Mouse (Mus musculus) intestine, embryonic 15.5 days (tissue): ENCODE results near the gene Hnrnpu. TPM values are rescaled to one million over a fixed set of nuclear protein-coding genes. Genes with fewer than 3 reads are reported as not detected.
A peak's percentile ranks its signal among the peaks of the same experiment; 100 is the strongest.
"Not testable (repeated sequence)": the region's sequence is repeated elsewhere in the genome, so short reads cannot be mapped to it uniquely, and the experiment has no call there.

ENCODE experiments used
- ATAC-seq: fragments of 200-750 bp; cut with Nextera tagmentation; 2 replicates; pipeline ENCODE4 v1.8.0; 2017; ENCODE audit warnings: moderate TSS enrichment, moderate library complexity
- H3K27ac ChIP-seq: fragments of 300-500 bp; sonication (generic); 2 replicates; pipeline ENCODE4 v1.5.1; 2015; ENCODE audit warnings: mild to moderate bottlenecking, inconsistent platforms
- H3K27me3 ChIP-seq: fragments of 300-500 bp; sonication (generic); replicated peaks from 2 replicates; pipeline ENCODE4 v1.6.1; 2015; ENCODE audit warnings: inconsistent platforms
- H3K36me3 ChIP-seq: fragments of 300-500 bp; sonication (generic); 2 replicates; pipeline ENCODE4 v1.6.1; 2015; ENCODE audit warnings: inconsistent platforms
- H3K4me1 ChIP-seq: fragments of 300-500 bp; sonication (generic); replicated peaks from 2 replicates; pipeline ENCODE4 v1.6.1; 2015; ENCODE audit warnings: inconsistent platforms
- H3K4me2 ChIP-seq: fragments of 300-500 bp; sonication (generic); replicated peaks from 2 replicates; pipeline ENCODE4 v1.6.1; 2015; ENCODE audit warnings: mild to moderate bottlenecking, inconsistent platforms
- H3K4me3 ChIP-seq: fragments of 300-500 bp; sonication (generic); replicated peaks from 2 replicates; pipeline ENCODE4 v1.5.1; 2015; ENCODE audit warnings: inconsistent platforms
- H3K9ac ChIP-seq: fragments of 300-500 bp; sonication (generic); 2 replicates; pipeline ENCODE4 v1.6.1; 2015; ENCODE audit warnings: inconsistent platforms
- H3K9me3 ChIP-seq: fragments of 300-500 bp; sonication (generic); 2 replicates; pipeline ENCODE4 v1.6.1; 2016; ENCODE audit warnings: inconsistent platforms
- WGBS: fragments of 180-500 bp; shearing (Covaris S2); methylation state at CpG from one replicate; pipeline ENCODE4 v1.1.7; 2015; 5-methylcytosine and 5-hydroxymethylcytosine counted together
- polyA plus RNA-seq: library from polyadenylated mRNA; unstranded; fragments of >200 nt; fragmentation: Nextera tagmentation; extraction: Ambion mirVana; gene quantifications from 2 replicates; pipeline ENCODE4 v1.2.1, GENCODE M21; 2015

Hnrnpu gene
- polyA plus RNA-seq, 1 experiment from 2014 or later, result 379 TPM

GRCm38 (mm10) chr1:178360702-178361101 lies 23.1 kb upstream of the Hnrnpu start:
- ATAC-seq, result no peak
- no peak overlapping the region for H3K4me2 ChIP-seq
- H3K9ac ChIP-seq, result no peak overlapping the region
- 85% methylated on average over 2 of the region's 2 CpGs for WGBS
- H3K4me3 ChIP-seq, result no peak overlapping the region
- H3K27me3 ChIP-seq, result no peaks in the 10 kb centered on the region
- no peaks in the 10 kb centered on the region for H3K36me3 ChIP-seq
- no peaks in the 10 kb centered on the region for H3K4me1 ChIP-seq
- no peaks in the 10 kb centered on the region for H3K9me3 ChIP-seq
- H3K27ac ChIP-seq, result no peak overlapping the region

GRCm38 (mm10) chr1:178360264-178360663 lies 22.7 kb upstream of the Hnrnpu start:
- ATAC-seq, result no peak
- Histone ChIP-seq H3K9me3 (no peaks in the 10 kb centered on the region), H3K27ac (no peak overlapping the region), H3K4me3 (no peak overlapping the region), H3K36me3 (no peaks in the 10 kb centered on the region), H3K27me3 (no peaks in the 10 kb centered on the region), H3K4me1 (no peaks in the 10 kb centered on the region), H3K9ac (no peak overlapping the region), H3K4me2 (no peak overlapping the region)
- 85% methylated on average over 11 of the region's 11 CpGs for WGBS

- no peak for ATAC-seq
- Histone ChIP-seq H3K27me3 (no peaks in the 10 kb centered on the region), H3K9ac (no peak overlapping the region), H3K4me3 (no peak overlapping the region), H3K4me2 (no peak overlapping the region), H3K9me3 (no peaks in the 10 kb centered on the region), H3K4me1 (no peaks in the 10 kb centered on the region), H3K36me3 (no peaks in the 10 kb centered on the region), H3K27ac (no peak overlapping the region)
- 68% methylated on average over 12 of the region's 12 CpGs for WGBS
These were observed 20.4 kb upstream of the Hnrnpu start for GRCm38 (mm10) chr1:178357776-178358710.

- no peak overlapping the region for H3K9ac ChIP-seq
- H3K4me1 ChIP-seq, result no peaks in the 10 kb centered on the region
- no peak overlapping the region for H3K4me3 ChIP-seq
- no peak overlapping the region for H3K4me2 ChIP-seq
- H3K27ac ChIP-seq, result no peak overlapping the region
- no peak for ATAC-seq
- WGBS, result 47% methylated on average over 3 of the region's 3 CpGs
- no peaks in the 10 kb centered on the region for H3K36me3 ChIP-seq
- no peaks in the 10 kb centered on the region for H3K9me3 ChIP-seq
- no peaks in the 10 kb centered on the region for H3K27me3 ChIP-seq
These were observed 17.0 kb upstream of the Hnrnpu start for GRCm38 (mm10) chr1:178354576-178354975.

- ATAC-seq, result no peak
- Histone ChIP-seq H3K4me3 (no peak overlapping the region), H3K9me3 (no peaks in the 10 kb centered on the region), H3K27me3 (no peaks in the 10 kb centered on the region), H3K9ac (no peak overlapping the region), H3K27ac (no peak overlapping the region), H3K4me2 (no peak overlapping the region), H3K4me1 (no peaks in the 10 kb centered on the region), H3K36me3 (no peaks in the 10 kb centered on the region)
These were observed 14.0 kb upstream of the Hnrnpu start for GRCm38 (mm10) chr1:178351643-178352042.

GRCm38 (mm10) chr1:178350792-178351191 lies 13.2 kb upstream of the Hnrnpu start:
- no peaks in the 10 kb centered on the region for H3K4me1 ChIP-seq
- no peak overlapping the region for H3K4me3 ChIP-seq
- H3K9ac ChIP-seq, result no peak overlapping the region
- H3K9me3 ChIP-seq, result no peaks in the 10 kb centered on the region
- WGBS, result 93% methylated on average over 2 of the region's 2 CpGs
- no peak overlapping the region for H3K4me2 ChIP-seq
- no peaks in the 10 kb centered on the region for H3K36me3 ChIP-seq
- H3K27me3 ChIP-seq, result no peaks in the 10 kb centered on the region
- no peak for ATAC-seq
- no peak overlapping the region for H3K27ac ChIP-seq

GRCm38 (mm10) chr1:178344071-178344805 lies 6.6 kb upstream of the Hnrnpu start:
- not testable (repeated sequence) for H3K4me1 ChIP-seq, H3K9ac ChIP-seq, H3K4me3 ChIP-seq, H3K27me3 ChIP-seq, H3K27ac ChIP-seq, ATAC-seq, H3K9me3 ChIP-seq, H3K36me3 ChIP-seq, H3K4me2 ChIP-seq
- WGBS, result 91% methylated on average over 10 of the region's 10 CpGs

- no peak overlapping the region for H3K27ac ChIP-seq
- no peak overlapping the region for H3K9ac ChIP-seq
- no peak overlapping the region for H3K4me3 ChIP-seq
- H3K4me2 ChIP-seq, result no peak overlapping the region
- H3K4me1 ChIP-seq, result no peaks in the 10 kb centered on the region
- H3K9me3 ChIP-seq, result no peaks in the 10 kb centered on the region
- ATAC-seq, result no peak
- H3K27me3 ChIP-seq, result no peaks in the 10 kb centered on the region
- no peaks in the 10 kb centered on the region for H3K36me3 ChIP-seq
- WGBS, result 78% methylated on average over 5 of the region's 5 CpGs
These were observed 5.0 kb upstream of the Hnrnpu start for GRCm38 (mm10) chr1:178342612-178343011.

- Histone ChIP-seq H3K9me3 (no peaks in the 10 kb centered on the region), H3K4me3 (no peak overlapping the region), H3K9ac (no peak overlapping the region), H3K4me2 (no peak overlapping the region), H3K36me3 (no peaks in the 10 kb centered on the region), H3K27me3 (no peaks in the 10 kb centered on the region), H3K4me1 (no peaks in the 10 kb centered on the region), H3K27ac (no peak overlapping the region)
- no peak for ATAC-seq
- WGBS, result 74% methylated on average over 1 of the region's 1 CpGs
These were observed 4.5 kb upstream of the Hnrnpu start for GRCm38 (mm10) chr1:178342063-178342462.

- Histone ChIP-seq H3K27me3 (no peaks in the 10 kb centered on the region), H3K27ac (no peak overlapping the region), H3K9ac (no peak overlapping the region), H3K36me3 (no peaks in the 10 kb centered on the region), H3K4me1 (no peaks in the 10 kb centered on the region), H3K4me2 (no peak overlapping the region), H3K4me3 (no peak overlapping the region), H3K9me3 (no peaks in the 10 kb centered on the region)
- ATAC-seq, result no peak
- 89% methylated on average over 3 of the region's 3 CpGs for WGBS
These were observed 3.8 kb upstream of the Hnrnpu start for GRCm38 (mm10) chr1:178341435-178341834.

GRCm38 (mm10) chr1:178340213-178340612 lies 2.6 kb upstream of the Hnrnpu start:
- Histone ChIP-seq H3K36me3 (no peaks in the 10 kb centered on the region), H3K27me3 (no peaks in the 10 kb centered on the region), H3K27ac (no peak overlapping the region), H3K9ac (no peak overlapping the region), H3K4me2 (no peak overlapping the region), H3K4me1 (no peaks in the 10 kb centered on the region), H3K4me3 (no peak overlapping the region), H3K9me3 (no peaks in the 10 kb centered on the region)
- WGBS, result 91% methylated on average over 2 of the region's 2 CpGs
- no peak for ATAC-seq

- Histone ChIP-seq H3K27ac (peak overlapping the region; percentile 100), H3K36me3 (no peaks in the 10 kb centered on the region), H3K9ac (peak overlapping the region; percentile 74), H3K4me2 (peak overlapping the region; percentile 61), H3K4me1 (0 out of 2 replicates have a peak, but pooled peaks cover 5% of the 10 kb centered on the region), H3K27me3 (no peaks in the 10 kb centered on the region), H3K4me3 (peak overlapping the region; percentile 98), H3K9me3 (no peaks in the 10 kb centered on the region)
- ATAC-seq, result no peak
- WGBS, result 6% methylated on average over 6 of the region's 6 CpGs
These were observed 683 bp upstream of the Hnrnpu start for GRCm38 (mm10) chr1:178338318-178338641.
